Mouse (Mus musculus) kidney, postnatal 10 days (tissue): ENCODE data around the gene Dpp7.

Experiments used
- DNase-seq: peaks from one replicate; pipeline ENCODE4 v3.0.0; 2021; ENCODE audit warnings: mixed read lengths

Gene Dpp7

DNA sequence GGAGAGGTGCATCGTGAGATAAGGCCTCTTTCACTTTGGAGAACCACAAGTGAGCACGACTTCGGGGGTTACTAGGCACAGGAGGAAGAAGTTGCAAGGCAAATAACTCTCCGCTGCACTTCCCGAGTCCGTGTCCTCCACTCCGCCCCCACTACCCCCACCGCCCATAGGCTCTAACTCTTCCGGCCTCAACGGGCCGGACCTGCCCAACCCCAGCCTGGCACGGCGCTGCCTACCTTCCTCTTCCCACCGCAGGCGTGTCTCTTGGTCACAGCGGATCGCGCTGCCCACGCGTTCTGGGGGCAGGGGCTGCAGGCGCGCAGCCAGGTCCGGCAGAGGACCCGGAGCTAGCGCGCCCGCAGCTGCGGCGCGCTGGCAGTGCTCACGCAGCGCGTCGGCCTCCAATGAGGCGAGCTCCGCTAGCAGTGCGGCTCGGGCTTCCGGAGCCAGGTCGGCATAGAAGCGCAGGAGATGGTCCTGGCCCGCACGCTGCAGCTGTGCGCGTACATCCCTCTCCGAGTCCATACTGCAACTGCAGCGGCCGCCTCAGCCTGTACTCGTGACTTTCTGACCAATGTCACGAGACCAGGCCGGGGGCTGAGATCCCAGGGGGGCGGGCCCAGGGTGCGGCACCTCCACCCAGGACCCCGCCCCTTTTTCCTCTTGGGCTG lies 9.1 kb upstream of the Dpp7 start, which contains the start of gene Uap1l1:
TSS of gene Uap1l1 (minus strand) at position 592 of the 671 bp plus-strand sequence.
- peak; percentile 92 for DNase-seq

DNA sequence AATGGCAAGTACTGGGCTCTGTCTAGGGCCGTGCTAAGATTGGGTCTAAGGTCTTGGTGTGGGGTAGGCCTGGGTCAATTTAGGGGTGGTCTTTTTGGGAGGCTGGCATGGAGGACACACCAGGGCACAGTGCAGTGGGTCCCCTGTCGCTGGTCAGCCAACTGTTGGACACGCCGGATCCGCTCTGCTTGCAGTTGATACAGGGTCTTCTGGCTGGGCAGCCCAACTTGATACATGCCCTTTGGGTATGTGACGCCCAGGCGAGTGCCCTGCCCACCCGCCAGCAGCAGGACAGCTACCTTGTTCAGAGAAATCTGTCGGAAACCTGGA lies 8.6 kb upstream of the Dpp7 start:
- no peak for DNase-seq

- DNase-seq = no peak
Measured at GRCm38 (mm10) chr2:25364313-25364712, 8.2 kb upstream of the Dpp7 start.

DNA sequence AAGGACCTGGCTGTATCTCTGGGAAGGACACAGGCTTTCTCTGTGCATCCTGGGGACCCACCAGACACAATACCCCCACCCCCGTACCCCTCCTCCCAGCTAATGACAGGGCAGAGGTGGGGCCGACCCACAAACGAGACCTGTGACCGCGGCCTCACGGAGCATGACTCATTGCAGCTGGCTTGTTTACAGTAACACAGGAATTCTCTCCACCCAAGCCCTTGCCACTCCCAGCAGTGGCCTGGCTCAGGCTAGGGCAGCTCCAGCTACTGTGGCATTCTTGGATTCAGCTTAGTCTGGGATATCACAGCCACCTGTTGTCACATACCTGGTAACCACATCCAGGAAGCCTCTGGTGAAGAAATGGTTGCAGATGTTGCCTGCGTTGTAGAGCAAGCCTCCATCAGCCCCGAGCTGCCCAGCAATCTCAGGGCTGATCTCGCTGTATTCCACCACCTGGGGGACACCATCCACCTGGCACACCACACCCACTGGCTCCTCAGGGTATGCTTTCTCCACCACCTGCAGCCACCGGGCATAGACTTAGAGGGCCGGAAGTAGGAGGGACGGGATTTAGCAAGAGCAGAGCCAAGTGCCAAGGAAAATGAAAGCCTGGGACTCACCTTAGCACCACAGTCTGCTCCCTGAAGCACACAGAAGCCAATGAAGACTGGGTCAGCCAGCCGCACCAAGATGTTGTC lies 7.5 kb upstream of the Dpp7 start:
- peak; percentile 34 for DNase-seq

DNA sequence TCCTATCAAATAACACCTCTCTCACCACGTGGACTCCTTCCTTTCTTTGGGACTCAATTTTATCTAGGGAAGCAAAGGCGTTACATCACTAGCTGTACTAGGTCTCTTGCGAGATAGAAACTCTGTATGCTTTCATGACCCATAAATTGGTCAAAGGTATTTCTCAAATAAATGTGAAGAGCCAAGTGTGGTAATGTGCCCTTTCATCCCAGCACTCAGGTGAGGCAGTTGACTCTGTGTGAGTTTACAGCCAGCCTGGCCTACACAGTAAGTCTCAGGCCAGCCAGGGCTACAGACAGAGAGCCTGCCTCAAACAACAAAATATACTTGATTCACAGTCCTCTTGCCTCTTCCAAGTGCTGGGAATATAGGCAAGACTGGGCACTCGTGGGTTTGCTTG lies 3.7 kb upstream of the Dpp7 start:
- DNase-seq = no peak

- DNase-seq = no peak
Measured at GRCm38 (mm10) chr2:25355419-25356066, 616 bp downstream of the Dpp7 start.

DNA sequence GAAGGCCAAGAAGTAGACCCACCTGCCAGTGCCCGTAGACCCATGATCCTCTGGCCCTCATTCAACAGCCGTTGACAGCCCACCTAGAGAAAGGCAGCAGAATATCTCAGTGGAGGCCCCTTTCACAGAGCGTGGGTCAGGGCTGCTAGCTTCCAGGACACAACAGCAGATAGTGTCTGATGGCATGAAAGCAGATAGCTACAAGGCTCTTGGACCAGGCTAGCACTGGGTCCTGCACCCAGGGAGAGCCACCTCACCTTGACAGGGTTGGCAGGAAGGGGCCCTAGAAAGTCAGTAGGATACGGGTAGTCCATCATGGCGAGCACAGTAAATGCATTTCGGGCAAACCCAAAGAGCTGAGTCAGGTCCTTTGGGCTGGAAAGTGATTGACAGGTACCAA lies 1.9 kb downstream of the Dpp7 start:
- no peak for DNase-seq

DNA sequence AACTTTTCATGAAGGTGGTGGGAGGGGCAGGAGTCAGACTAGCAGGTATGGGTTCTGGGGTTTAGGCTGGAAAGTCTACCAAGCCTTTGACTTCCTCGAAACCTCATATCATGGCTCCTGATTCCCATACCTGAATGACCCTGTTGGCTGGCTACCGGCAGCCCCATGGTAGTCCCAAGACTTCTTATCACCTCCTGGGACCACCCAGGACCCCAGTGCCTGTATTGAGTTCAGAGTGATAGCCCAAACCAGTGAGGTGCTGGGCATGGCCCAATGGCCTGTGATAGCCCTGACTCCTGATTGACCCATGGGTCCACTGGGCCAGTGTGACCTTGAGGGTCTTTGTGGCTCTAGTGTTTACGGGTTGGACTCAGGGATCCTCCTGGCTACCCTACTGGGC lies 5.5 kb downstream of the Dpp7 start:
- DNase-seq = no peak

DNA sequence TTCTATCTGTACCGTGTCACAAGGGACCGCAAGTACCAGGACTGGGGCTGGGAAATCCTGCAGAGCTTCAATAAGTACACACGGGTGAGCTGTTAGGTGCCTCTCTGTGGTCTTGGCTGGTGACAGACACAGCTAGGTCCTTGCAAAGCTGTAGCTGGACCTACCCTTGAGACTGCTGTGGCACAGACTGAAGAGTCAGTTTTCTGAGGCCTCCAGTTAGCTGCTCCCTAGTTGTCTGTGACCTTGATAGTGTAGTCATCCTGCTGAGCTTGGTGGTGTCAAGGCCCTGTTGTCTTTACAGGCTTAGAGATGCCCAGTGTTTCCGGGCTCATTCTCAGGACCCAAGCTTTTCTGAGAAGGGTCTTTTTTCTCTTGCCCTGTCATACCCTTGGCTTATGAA lies 6.7 kb downstream of the Dpp7 start:
- DNase-seq = no peak

DNA sequence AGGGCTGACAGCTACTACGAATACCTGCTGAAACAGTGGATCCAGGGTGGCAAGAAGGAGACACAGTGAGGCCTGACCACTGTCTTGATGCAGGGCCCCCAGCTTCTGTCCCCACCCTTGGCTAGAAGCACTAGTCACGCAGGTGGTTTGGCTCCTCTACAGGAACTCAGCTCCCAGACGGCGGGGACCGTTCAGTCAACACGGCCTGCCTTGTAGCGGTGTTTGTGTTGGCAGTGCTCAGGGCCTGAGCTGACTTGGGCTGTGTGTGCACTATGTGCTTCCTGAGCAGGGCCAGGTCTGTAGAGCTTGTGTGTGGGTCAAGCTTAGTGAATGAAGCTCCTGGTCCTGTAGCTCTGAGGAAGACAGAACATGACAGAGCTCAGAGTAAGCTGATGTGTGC lies 8.0 kb downstream of the Dpp7 start:
- no peak for DNase-seq

- no peak for DNase-seq
Measured at GRCm38 (mm10) chr2:25338303-25338702, 17.9 kb downstream of the Dpp7 start.

DNA sequence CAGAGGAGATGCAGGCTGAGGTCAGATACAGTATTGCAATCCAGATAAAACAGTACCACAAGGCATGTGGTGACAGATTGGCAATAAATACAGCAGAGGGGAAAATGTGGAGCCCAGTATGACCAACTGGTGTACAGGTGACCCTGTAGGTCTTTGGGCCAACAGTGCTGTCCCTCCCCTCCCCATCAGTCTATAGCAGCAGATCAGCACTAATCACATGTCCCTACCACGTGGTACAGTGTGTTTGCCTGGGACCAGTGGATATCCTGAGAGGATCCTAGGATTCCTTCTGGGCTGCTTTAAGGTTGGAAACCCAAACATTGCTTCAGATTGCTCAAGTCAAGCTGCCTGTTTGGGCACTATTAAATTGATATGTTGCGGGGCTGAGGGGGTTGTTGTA lies 22.6 kb downstream of the Dpp7 start:
- no peak for DNase-seq

DNA sequence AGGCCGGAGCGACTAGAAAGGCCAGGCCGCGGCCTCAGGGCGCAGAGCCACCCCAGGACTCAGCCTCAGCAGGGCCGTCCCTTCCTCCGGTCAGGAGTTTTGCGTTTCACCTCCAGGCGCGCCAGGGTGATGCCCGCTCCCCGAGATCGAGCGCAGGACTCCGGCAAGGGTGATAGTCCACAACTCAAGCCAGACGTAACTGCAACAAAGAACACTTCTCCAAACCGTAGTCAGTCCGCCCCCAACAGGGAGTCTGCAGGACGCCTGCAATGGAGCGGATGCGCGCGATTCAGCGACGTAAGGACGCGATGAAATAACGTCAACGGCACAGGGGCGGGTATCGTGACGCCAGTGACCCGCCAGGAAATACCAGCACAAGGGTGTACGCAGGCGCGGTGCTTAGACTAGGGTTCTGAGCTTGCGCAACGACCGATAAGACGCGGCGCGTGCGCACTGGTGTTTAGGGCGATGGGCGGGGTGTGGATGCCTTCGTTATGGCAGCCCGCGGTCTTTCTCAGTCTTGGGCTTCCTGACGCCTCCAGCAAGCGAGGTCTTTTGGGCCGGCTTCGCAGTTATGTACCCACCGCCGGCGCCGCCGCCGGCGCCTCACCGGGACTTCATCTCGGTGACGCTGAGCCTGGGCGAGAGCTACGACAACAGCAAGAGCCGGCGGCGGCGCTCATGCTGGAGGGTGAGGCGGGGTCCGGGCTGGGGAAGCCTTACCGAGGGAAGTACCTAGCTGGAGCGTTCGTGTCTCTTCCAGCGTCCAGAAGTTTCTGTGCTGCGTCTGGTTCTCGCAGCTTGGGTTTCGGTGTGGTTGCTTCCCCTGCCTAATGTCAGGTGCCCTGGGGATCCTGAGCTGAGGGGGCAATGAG lies 23.6 kb downstream of the Dpp7 start, which contains the start of gene Man1b1:
TSS of gene Man1b1 (plus strand) at position 53 of the 875 bp plus-strand sequence.
- DNase-seq = peak; percentile 100

DNA sequence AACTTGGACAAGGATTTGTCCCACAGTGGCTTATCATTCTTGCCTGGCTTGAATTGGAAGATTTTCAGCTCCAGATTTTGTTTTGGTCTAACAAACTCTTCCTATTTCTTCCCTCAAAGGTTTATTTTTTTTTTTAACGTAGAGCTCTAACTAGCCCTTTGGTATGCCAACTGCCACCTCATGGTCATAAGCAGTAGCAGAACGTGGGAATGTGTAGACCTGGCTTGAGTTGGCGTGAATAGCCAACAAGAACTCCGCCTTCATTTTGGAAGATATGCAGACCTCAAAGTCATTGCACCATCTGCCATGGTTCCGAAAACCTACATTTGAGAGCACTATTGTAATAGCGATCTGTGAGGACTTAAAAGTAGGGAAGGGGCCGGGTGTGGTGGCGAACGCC lies 24.7 kb downstream of the Dpp7 start:
- no peak for DNase-seq

- DNase-seq = peak; percentile 62
Measured at GRCm38 (mm10) chr2:25328440-25328839, 27.7 kb downstream of the Dpp7 start.

DNA sequence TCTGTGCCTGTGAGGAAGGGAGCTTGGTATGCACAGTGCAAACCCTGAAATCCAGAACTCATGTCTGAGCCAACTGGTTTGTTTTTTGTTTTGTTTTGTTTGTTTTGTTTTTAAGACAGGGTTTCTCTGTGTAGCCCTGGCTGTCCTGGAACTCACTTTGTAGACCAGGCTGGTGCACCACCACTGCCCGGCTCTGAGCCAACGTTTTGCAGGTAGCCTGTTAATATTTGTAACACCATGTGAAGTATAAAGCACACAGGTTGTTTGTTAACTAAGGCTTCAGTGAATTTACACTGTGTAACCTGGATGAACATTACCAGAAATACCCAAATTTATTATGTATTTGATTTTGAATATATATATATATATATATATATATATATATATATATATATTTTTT lies 30.1 kb downstream of the Dpp7 start:
- DNase-seq = no peak

DNA sequence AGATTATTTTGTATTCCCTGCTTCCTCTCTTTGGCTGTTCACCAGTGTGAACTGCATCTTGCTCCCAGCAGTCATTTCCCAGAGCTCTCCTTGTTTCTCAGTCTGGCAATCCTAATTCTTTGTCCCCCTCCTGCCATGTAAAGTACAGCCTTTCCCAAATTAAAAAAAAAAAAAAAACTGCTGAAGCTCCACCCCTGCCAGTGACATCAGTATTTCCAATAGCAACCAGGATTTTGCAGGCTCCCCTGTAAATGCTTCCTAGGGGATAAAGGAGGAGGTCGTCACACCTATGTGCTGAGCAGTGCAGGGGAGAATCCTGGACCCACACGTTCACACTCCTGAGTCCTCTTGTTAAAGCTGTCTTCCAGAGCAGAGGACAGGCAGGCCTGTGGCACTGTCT lies 36.1 kb downstream of the Dpp7 start:
- no peak for DNase-seq

DNA sequence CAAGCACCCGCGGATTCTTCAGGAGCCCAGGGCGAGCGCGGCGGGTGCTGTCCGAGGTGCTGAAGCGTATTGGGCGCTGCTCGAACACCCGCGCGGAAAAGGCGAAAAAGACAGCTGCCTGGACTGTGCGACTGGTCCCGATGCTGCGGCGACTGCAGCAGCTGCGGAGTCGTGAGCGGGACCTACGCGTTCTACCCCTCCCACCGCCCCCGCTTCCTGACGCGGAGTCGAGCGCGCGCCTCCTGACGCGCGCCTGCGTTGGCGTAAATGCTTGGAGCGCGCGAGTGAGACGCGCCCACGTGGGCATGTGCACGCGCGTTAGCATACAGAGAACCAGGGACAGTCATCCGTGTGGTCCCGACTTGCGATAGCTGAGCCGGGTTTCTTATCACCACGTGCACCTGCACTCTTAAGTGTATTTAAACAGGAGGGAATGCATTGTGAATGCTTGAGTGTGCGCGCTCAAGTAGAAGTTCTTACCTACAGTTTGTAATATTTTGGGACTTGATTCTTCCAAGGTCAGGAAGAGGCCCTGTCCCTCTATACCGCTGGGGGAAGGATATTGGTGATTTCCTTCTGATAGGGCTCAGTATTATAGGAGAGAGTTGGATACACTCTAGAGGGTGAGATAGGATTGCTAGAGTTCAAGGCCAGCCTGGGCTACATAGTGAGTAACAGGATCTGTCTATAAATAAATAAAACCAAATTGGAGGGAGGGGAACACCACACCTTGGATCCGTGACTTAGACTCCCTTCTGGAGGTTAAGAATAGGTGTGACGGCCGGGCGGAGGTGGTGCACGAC lies 37.0 kb downstream of the Dpp7 start, which contains the start of gene Grin1:
TSS of gene Grin1 (minus strand) at position 217 of the 803 bp plus-strand sequence.
- DNase-seq = peak; percentile 86

- no peak for DNase-seq
Measured at GRCm38 (mm10) chr2:25318119-25318966, 37.8 kb downstream of the Dpp7 start.

GRCm38 (mm10) chr2:25311491-25311891 lies 44.7 kb downstream of the Dpp7 start:
- DNase-seq = no peak

DNA sequence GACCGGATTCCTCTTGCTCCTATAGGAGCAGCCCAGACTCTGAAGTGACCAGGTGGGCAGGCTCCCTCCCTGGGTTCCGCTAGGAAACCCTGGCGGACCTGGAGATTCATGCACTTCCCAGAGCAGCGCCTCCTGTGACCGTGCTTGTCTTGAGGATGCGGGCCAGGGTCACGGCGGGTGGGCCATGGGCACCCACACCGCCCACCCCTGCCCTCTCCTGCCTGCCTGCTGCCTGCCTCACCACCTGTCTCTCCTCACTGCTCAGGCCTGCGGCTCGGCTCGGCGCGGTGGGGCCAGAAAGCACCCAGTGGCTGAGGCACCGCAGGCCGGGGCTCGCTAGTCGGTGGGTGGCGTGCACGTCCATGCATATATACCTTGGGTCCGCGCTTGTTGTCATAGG lies 45.2 kb downstream of the Dpp7 start:
- DNase-seq = no peak
